ENCODE assay signal across 19 mouse cellular contexts in genomic region chr7:79819996-79820395, GRCm38 (mm10). TPM values are rescaled to one million over a fixed set of nuclear protein-coding genes. Genes with fewer than 3 reads are reported as not detected.
"Had no signal": no experiment of that assay in that cellular context is flagged by ENCODE, and none has a peak within 500 bp of the region (broad histone marks: within the 10 kb centered on the region; RNA-seq: fewer than 3 reads in every experiment).

No protein-coding gene starts in this region.

- H3K27ac ChIP-seq: left cerebral cortex, adult 2 months; limb, embryonic 15.5 days; liver, embryonic 12.5 days; midbrain, embryonic 10.5 days; neural tube, embryonic 12.5 days had no signal

- H3K36me3 ChIP-seq: midbrain, embryonic 10.5 days; neural tube, embryonic 12.5 days had no signal

- H3K4me3 ChIP-seq: left cerebral cortex, adult 2 months; limb, embryonic 15.5 days; liver, embryonic 12.5 days; midbrain, embryonic 10.5 days; neural tube, embryonic 12.5 days had no signal

- H3K4me2 ChIP-seq: limb, embryonic 15.5 days; liver, embryonic 12.5 days; lung, embryonic 14.5 days; neural tube, embryonic 12.5 days had no signal

- DNase-seq: kidney, postnatal 14 days; lung, embryonic 14.5 days; lung, postnatal 10 days; lung, postnatal 4 days; midbrain, embryonic 14.5 days; right cerebral cortex, postnatal 25 days; thymus, adult 18-20 months; thymus, postnatal 25 days had no signal

- ATAC-seq: liver, embryonic 12.5 days had no signal

- H3K9ac ChIP-seq: limb, embryonic 15.5 days; liver, embryonic 12.5 days; lung, embryonic 14.5 days; neural tube, embryonic 12.5 days had no signal

- H3K4me1 ChIP-seq: neural tube, embryonic 12.5 days had no signal

- H3K9me3 ChIP-seq: limb, embryonic 15.5 days; liver, embryonic 12.5 days; midbrain, embryonic 10.5 days; neural tube, embryonic 12.5 days had no signal

RNA-seq across cellular contexts. Expression of gene Mesp2, which starts 9.5 kb away (rescaled TPM):
- total RNA-seq: monocyte, adult 5-6 weeks; neutrophil, adult 5-6 weeks had no signal

RNA-seq across cellular contexts. Expression of gene Mesp1, which starts 26.4 kb away (rescaled TPM):
- total RNA-seq: megakaryocyte, adult 5-6 weeks; monocyte, adult 5-6 weeks; neutrophil, adult 5-6 weeks had no signal
- polyA plus RNA-seq: kidney, embryonic 14.5 days; limb, embryonic 11.5 days; liver, embryonic 12.5 days; liver, embryonic 16.5 days; lung, embryonic 14.5 days; neural tube, embryonic 12.5 days had no signal

RNA-seq across cellular contexts. Expression of gene Anpep, which starts 40.9 kb away (rescaled TPM):
- total RNA-seq: monocyte, adult 5-6 weeks; neutrophil, adult 5-6 weeks had no signal
